Mouse (Mus musculus) erythroblast, adult 5-6 weeks (primary cell): Measurements from ENCODE around the gene Prpf3. TPM values are rescaled to one million over a fixed set of nuclear protein-coding genes. Genes with fewer than 3 reads are reported as not detected.
A peak's percentile ranks its signal among the peaks of the same experiment; 100 is the strongest.
"Not testable (repeated sequence)": the region's sequence is repeated elsewhere in the genome, so short reads cannot be mapped to it uniquely, and the experiment has no call there.

ENCODE experiments used
- ATAC-seq: replicated peaks from 2 replicates; pipeline ENCODE4 v1.8.0; 2016; ENCODE audit warnings: moderate number of reproducible peaks, mild to moderate bottlenecking, moderate TSS enrichment, inconsistent platforms; ENCODE audit not compliant: poor library complexity, low FRiP score, severe bottlenecking
- total RNA-seq, 2 experiments: library from RNA; stranded (forward) in 1 of 2; stranded (reverse) in 1 of 2; fragments of 150-400 nt in 1 of 2; fragments of 200-764, 138-1000 nt in 1 of 2; gene quantifications; 2 replicates each; pipeline versions ENCODE4 v1.2.3 to v1.2.4; 2015 to 2017; ENCODE audit warnings: low replicate concordance in 2 of 2

The Prpf3 gene
- total RNA-seq (2015; ENCODE audit: low replicate concordance) (6.0 and 12.5 TPM in 2 replicates), total RNA-seq (2017; ENCODE audit: low replicate concordance) (14.6 and 21.2 TPM in 2 replicates)

GRCm38 (mm10) chr3:95855502-95856089, at the start of gene Prpf3:
Gene Prpf3 (minus strand): TSS chr3:95855885.
- peak; percentile 97 for ATAC-seq

GRCm38 (mm10) chr3:95904568-95904967, 48.9 kb upstream of the Prpf3 start, which contains the start of gene Car14:
Gene Car14 (minus strand): TSS chr3:95904691.
- no peak for ATAC-seq

- ATAC-seq = no peak
Observed at GRCm38 (mm10) chr3:95903753-95904502, 48.2 kb upstream of the Prpf3 start.

- no peak for ATAC-seq
Observed at GRCm38 (mm10) chr3:95902643-95903042, 47.0 kb upstream of the Prpf3 start.

- ATAC-seq = no peak
Observed at GRCm38 (mm10) chr3:95902373-95902625, 46.6 kb upstream of the Prpf3 start.

- ATAC-seq = no peak
Observed at GRCm38 (mm10) chr3:95901616-95902372, 46.1 kb upstream of the Prpf3 start.

GRCm38 (mm10) chr3:95899800-95900524, 44.3 kb upstream of the Prpf3 start:
- no peak for ATAC-seq

- not testable (repeated sequence) for ATAC-seq
Observed at GRCm38 (mm10) chr3:95895501-95895900, 39.8 kb upstream of the Prpf3 start.

GRCm38 (mm10) chr3:95894317-95895160, 38.9 kb upstream of the Prpf3 start:
- peak; percentile 10; the same call in 1 of the 2 replicates for ATAC-seq

- peak; percentile 97 for ATAC-seq
Observed at GRCm38 (mm10) chr3:95893606-95894316, 38.1 kb upstream of the Prpf3 start, which contains the start of gene Aph1a. Gene Aph1a (plus strand): TSS chr3:95893969.

GRCm38 (mm10) chr3:95893126-95893525, 37.4 kb upstream of the Prpf3 start:
- ATAC-seq = no peak

- ATAC-seq = no peak
Observed at GRCm38 (mm10) chr3:95892066-95893052, 36.7 kb upstream of the Prpf3 start.

GRCm38 (mm10) chr3:95891211-95892065, 35.8 kb upstream of the Prpf3 start, which contains the start of gene BC028528:
Gene BC028528 (minus strand): TSS chr3:95892005.
- ATAC-seq = no peak

GRCm38 (mm10) chr3:95889664-95890063, 34.0 kb upstream of the Prpf3 start:
- no peak for ATAC-seq

GRCm38 (mm10) chr3:95887596-95887995, 31.9 kb upstream of the Prpf3 start:
- ATAC-seq = no peak

GRCm38 (mm10) chr3:95884400-95884799, 28.7 kb upstream of the Prpf3 start:
- ATAC-seq = no peak
